Mouse (Mus musculus) neural tube, embryonic 10.5 days (tissue): Measurements from ENCODE around the gene Lpin1.

ENCODE experiments used
- DNase-seq: peaks from one replicate; pipeline ENCODE4 v3.0.0-alpha.2; 2017; ENCODE audit warnings: low spot score; ENCODE audit errors: extremely low spot score

Lpin1 gene

DNA sequence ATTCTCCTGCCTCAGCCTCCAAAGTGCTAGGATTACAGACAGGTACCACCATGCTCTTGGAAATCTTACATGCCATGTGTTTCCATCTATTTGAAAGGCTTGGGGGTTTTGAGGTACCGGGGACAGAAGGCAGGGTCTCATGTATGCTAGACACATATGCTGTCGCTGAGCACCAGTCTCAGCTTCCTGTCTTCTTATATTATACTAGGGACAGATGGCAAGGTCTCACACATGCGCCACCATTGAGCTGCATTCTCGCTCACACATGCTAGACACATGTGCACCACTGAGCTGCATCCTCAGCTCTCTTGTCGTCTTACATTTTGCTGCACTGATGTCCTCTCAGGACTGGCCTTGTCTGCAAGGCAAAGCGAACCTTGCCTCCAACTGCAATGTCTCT is 8.7 kb upstream of the Lpin1 start:
- DNase-seq, result no peak

GRCm38 (mm10) chr12:16618512-16619274 is 7.9 kb upstream of the Lpin1 start:
- DNase-seq, result peak; percentile 27

- DNase-seq, result no peak
Measured at GRCm38 (mm10) chr12:16615738-16616137, 5.0 kb upstream of the Lpin1 start.

DNA sequence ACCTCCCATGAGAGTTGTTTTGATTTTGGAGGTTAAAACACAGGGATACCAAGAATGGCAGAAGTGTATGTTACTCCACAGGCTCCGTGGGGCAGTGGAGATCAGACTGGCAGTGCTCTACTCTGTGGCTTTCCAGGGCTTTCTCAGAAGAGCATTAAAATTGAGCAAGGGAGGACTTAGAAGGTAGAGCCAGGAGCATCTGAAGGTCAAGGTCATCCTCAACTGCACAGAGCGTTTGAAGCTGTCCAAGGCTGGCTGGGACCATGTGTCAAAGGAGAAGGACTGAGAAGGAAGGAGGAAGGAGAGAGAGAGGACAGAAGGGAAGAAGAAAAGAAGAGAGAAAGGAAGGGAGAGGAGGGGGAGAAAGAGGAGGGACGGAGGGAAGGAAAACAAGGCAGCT is 3.8 kb upstream of the Lpin1 start:
- DNase-seq, result no peak

- DNase-seq, result no peak
Measured at GRCm38 (mm10) chr12:16605624-16606023, 5.1 kb downstream of the Lpin1 start.

- DNase-seq, result no peak
Measured at GRCm38 (mm10) chr12:16602271-16602670, 8.5 kb downstream of the Lpin1 start.

- DNase-seq, result no peak
Measured at GRCm38 (mm10) chr12:16600374-16600773, 10.4 kb downstream of the Lpin1 start.

DNA sequence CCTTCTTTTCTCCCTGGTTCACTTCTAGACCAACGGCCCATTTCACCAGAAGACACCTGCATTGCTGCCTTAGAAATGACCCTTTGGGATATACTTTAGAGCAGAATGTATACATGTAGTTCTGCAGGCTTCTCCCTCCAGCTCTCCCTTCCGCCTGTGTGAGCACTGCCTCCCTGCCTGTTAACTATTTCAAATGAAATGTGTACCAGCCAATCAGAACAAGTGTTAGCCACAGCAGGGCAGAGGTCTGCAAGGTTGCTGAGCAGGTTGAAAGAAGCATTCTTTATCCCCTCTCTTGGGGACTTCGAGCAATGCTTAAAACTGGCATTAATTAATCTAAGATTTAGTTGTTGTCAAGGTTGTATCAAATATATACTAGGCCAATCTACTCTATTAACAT is 11.4 kb downstream of the Lpin1 start:
- DNase-seq, result no peak

GRCm38 (mm10) chr12:16593761-16594160 is 17.0 kb downstream of the Lpin1 start:
- DNase-seq, result no peak

DNA sequence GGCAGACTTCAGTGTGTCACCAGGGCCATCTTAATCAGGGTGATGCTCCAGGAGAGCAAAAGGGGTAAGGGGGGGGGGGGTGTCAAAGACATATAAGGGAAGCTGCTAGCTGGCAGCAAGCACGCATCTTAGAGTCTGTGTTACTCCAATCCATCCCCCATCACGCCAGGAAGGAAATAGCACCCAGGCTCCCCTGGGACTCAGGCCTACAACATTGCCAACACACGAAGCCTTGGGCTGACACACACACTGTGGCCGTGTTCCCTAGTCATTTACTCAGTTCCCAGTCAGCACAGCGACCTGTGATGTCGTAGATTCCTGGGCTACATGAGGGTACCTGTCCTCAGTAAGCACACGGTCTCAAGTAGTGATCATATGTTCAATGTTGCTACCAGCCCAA is 17.8 kb downstream of the Lpin1 start:
- DNase-seq, result no peak

DNA sequence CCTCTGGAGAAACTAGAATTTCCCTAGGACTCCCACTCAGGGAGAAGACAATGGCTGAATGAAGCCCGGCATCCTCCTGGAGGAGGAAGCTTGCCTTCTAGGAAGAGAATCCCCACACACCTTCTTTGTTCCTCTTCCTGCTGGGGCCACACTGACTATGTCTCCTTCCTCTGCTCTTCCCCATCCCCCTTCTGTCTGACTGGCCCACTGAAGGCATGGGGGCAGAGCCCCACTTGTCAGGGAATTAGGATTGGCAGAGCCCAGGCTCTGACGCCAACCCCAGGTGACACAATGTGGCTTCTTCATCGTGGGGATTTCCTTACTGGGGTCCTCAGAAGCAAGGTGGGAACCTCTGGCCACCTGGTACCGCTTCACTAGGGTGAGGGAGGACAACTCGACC is 18.3 kb downstream of the Lpin1 start:
- DNase-seq, result no peak

DNA sequence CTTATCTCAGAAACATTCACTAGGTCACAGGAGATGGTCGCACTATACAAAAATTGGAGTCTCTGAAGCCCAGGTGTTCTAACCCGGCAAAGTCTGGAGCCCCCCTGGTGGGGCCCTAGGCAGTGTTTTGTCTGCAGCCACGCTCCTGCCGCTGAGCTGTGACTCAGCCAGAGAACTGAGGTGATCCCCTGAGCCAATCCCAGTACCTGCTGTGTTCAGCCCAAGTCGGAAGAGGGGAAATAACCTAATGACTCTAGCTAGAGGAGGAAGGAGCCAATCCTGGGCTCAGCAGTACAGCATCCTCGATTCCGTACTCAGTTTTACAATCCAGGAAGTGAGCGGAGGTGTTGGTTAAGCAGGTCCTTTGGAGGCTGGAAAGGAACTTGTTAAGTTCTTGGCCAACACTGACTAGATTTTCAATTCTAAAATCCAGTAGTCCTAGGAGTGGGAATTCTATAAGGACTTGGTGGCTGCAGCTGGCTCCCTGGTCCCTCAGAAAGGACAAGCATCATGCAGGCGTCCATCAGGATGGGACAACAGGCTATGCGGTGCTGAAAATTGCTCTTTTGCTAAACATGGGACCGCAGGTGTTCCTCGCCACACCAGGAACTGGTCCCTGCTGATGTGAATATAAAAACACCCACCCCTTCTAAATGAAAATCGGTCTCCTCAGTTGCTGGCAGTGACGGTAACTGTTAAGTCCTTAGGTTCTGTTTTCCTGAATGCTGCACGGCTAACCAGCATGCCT is 19.1 kb downstream of the Lpin1 start:
- peak; percentile 86 for DNase-seq

DNA sequence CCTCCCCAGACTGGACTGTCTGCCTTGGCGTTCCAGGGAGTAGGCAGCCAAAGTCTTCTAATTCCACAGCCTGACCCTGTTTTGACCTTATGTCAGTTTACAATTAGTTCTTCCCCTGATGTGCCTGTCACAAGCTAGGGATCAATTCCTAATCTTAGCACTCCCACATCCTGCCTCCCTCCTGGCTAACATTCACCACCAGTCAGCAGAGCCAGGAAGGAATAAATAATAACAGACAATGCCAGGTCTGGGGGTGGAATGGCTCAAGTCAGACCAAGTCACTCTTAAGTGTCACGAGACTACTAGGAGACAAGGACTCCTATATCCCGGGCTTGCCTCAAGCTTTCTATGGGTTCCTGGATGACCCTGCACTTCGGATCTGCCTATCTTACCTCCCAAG is 20.8 kb downstream of the Lpin1 start:
- DNase-seq, result no peak

GRCm38 (mm10) chr12:16589204-16589949 is 21.4 kb downstream of the Lpin1 start:
- DNase-seq, result peak; percentile 91

GRCm38 (mm10) chr12:16588396-16589042 is 22.2 kb downstream of the Lpin1 start:
- DNase-seq, result no peak

DNA sequence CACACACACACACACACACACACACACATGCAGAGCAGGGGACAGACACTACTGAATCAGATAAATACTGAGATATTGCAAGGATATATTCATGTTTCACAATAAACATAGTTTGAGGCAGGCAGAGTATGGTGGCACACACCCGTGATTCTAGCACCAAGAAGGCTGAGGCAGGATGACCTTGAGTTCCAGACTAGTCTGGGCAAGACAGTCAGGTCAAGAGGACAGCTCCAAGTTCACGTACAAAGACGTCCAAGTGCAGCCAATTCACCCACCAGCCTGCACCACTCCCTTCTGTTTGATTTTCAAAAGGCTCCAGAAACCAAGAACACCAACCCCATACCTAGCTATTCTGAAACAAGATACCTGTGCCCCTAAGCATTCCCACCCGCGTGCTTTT is 23.0 kb downstream of the Lpin1 start:
- no peak for DNase-seq

GRCm38 (mm10) chr12:16587111-16587510 is 23.7 kb downstream of the Lpin1 start:
- no peak for DNase-seq

DNA sequence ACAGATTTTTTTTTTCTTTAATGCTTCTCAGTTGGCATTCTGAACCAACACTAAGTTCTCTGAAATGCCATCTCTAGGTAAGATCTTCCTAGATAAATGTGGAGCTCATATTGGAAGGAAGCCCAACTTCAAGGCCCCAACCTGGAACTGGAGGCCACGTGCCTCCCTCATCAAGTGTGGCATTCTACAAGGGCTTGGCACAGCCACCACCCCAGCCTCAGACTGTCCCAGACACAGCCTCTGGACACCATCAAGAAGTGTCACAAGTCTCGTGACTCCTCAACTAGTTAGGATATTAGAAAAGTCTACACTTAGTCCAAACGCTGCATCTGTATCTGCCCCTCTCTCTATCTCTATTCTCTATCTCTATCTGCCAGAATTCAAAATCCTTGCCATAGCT is 25.8 kb downstream of the Lpin1 start:
- no peak for DNase-seq

DNA sequence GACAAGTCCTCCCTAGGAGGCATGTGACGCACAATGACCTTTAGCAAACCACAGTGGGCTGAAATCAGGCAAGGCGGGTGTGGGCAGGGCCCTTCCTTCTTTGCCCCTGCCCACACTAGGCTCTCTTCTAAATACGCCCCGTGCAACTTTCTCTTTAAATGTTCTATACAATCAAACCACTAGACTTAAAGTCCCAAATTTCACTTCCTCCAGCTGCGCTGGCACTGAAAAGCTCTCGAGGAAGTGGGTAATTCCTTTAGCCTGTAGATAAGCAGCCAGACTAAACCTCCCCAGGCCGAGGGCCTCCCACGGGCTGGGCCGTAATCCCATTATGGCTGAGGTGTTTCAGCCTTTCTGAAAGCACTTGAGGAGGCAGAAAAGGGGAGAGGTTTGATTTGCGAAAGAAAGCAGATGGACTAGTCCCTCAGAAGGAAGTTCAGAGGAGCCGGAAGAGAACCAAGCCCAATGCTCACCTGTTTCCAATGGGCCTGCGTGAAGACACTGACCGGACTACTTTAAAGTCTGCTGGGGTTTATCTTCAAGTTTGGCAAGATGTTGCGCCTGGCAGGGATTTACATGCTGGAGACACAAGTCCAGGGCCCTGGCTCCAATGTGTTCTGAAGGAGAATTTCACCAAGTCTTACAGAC is 26.6 kb downstream of the Lpin1 start:
- DNase-seq, result no peak

- DNase-seq, result no peak
Measured at GRCm38 (mm10) chr12:16583313-16583712, 27.5 kb downstream of the Lpin1 start.

GRCm38 (mm10) chr12:16580306-16580705 is 30.5 kb downstream of the Lpin1 start:
- no peak for DNase-seq
